Mouse (Mus musculus) neural tube, embryonic 12.5 days (tissue): ENCODE measurements around the gene Tmprss12. TPM values are rescaled to one million over a fixed set of nuclear protein-coding genes. Genes with fewer than 3 reads are reported as not detected.
"Not testable (repeated sequence)": the region's sequence is repeated elsewhere in the genome, so short reads cannot be mapped to it uniquely, and the experiment has no call there.

Experiments used
- ATAC-seq: fragments of 200-750 bp; cut with Nextera tagmentation; 2 replicates; pipeline ENCODE4 v1.8.0; 2017; ENCODE audit warnings: low read depth, mild to moderate bottlenecking, moderate TSS enrichment, moderate library complexity; ENCODE audit not compliant: low FRiP score
- H3K27ac ChIP-seq: fragments of 300-500 bp; sonication (generic); 2 replicates; pipeline ENCODE4 v1.5.1; 2016
- H3K27me3 ChIP-seq: fragments of 300-500 bp; sonication (generic); replicated peaks from 2 replicates; pipeline ENCODE4 v1.6.1; 2016; ENCODE audit warnings: mild to moderate bottlenecking
- H3K36me3 ChIP-seq: fragments of 300-500 bp; sonication (generic); 2 replicates; pipeline ENCODE4 v1.6.1; 2016; ENCODE audit warnings: mild to moderate bottlenecking
- H3K4me1 ChIP-seq: fragments of 300-500 bp; sonication (generic); 2 replicates; pipeline ENCODE4 v1.6.1; 2016
- H3K4me2 ChIP-seq: fragments of 300-500 bp; sonication (generic); replicated peaks from 2 replicates; pipeline ENCODE4 v1.6.1; 2016; ENCODE audit warnings: mild to moderate bottlenecking
- H3K4me3 ChIP-seq: fragments of 300-500 bp; sonication (generic); 2 replicates; pipeline ENCODE4 v1.5.1; 2016
- H3K9ac ChIP-seq: fragments of 300-500 bp; sonication (generic); 2 replicates; pipeline ENCODE4 v1.6.1; 2016; ENCODE audit warnings: mild to moderate bottlenecking
- H3K9me3 ChIP-seq: fragments of 300-500 bp; sonication (generic); 2 replicates; pipeline ENCODE4 v1.6.1; 2016; ENCODE audit warnings: mild to moderate bottlenecking
- WGBS: fragments of 180-500 bp; shearing (Covaris S2); methylation state at CpG from one replicate; pipeline ENCODE4 v1.1.7; 2016; 5-methylcytosine and 5-hydroxymethylcytosine counted together
- polyA plus RNA-seq: library from polyadenylated mRNA; unstranded; fragments of >200 nt; fragmentation: Nextera tagmentation; extraction: Ambion mirVana; gene quantifications from 2 replicates; pipeline ENCODE4 v1.2.1, GENCODE M21; 2016

The Tmprss12 gene
- polyA plus RNA-seq, 1 experiment from 2014 or later, result not detected

- H3K4me3 ChIP-seq, H3K9me3 ChIP-seq, H3K9ac ChIP-seq, H3K4me2 ChIP-seq, H3K27me3 ChIP-seq, ATAC-seq, H3K27ac ChIP-seq, H3K36me3 ChIP-seq, H3K4me1 ChIP-seq: not testable (repeated sequence)
These were observed 56.7 kb downstream of the Tmprss12 start for GRCm38 (mm10) chr15:100337328-100337727.

- 27% methylated on average over 10 of the region's 10 CpGs for WGBS
- not testable (repeated sequence) for H3K36me3 ChIP-seq, H3K27me3 ChIP-seq, H3K4me2 ChIP-seq, H3K9ac ChIP-seq, ATAC-seq, H3K9me3 ChIP-seq, H3K27ac ChIP-seq, H3K4me1 ChIP-seq, H3K4me3 ChIP-seq
These were observed 57.2 kb downstream of the Tmprss12 start for GRCm38 (mm10) chr15:100337847-100338246.

- WGBS, result 85% methylated on average over 5 of the region's 5 CpGs
These were observed 60.8 kb downstream of the Tmprss12 start for GRCm38 (mm10) chr15:100341314-100341980.

More at GRCm38 (mm10) chr15:100341314-100341980, 60.8 kb downstream of the Tmprss12 start:
- not testable (repeated sequence) for H3K9me3 ChIP-seq, H3K9ac ChIP-seq, H3K4me3 ChIP-seq, H3K36me3 ChIP-seq, H3K27ac ChIP-seq, H3K4me1 ChIP-seq, ATAC-seq, H3K4me2 ChIP-seq, H3K27me3 ChIP-seq

Other genes with a start within 250 kb of the Tmprss12 start
- 24.7 and 26.9 TPM in 2 replicates for gene Dip2b, start 242.2 kb upstream of the Tmprss12 start, polyA plus RNA-seq
- gene Atf1, start 53.0 kb upstream of the Tmprss12 start, polyA plus RNA-seq, result 26.0 and 27.0 TPM in 2 replicates
- 3.8 and 5.9 TPM in 2 replicates for gene Mettl7a1, start 23.3 kb downstream of the Tmprss12 start, polyA plus RNA-seq
- gene Mettl7a3, start 54.1 kb downstream of the Tmprss12 start, polyA plus RNA-seq, result 0.32 TPM in 2 replicates
- gene Methig1, start 72.3 kb downstream of the Tmprss12 start, polyA plus RNA-seq, result 0.97 and 1.1 TPM in 2 replicates
- gene Mettl7a2, start 72.4 kb downstream of the Tmprss12 start, polyA plus RNA-seq, result 0.14 TPM in 1 of 2 replicates, not detected in the other
- gene Higd1c, start 83.7 kb downstream of the Tmprss12 start, polyA plus RNA-seq, result 0.66 and 0.75 TPM in 2 replicates
- gene Gm5475, start 141.3 kb downstream of the Tmprss12 start, polyA plus RNA-seq, result 0.13 and 0.18 TPM in 2 replicates
- gene Slc11a2, start 144.2 kb downstream of the Tmprss12 start, polyA plus RNA-seq, result 23.9 and 27.1 TPM in 2 replicates
- gene Letmd1, start 188.2 kb downstream of the Tmprss12 start, polyA plus RNA-seq, result 48.5 and 50.6 TPM in 2 replicates
- gene Csrnp2, start 214.7 kb downstream of the Tmprss12 start, polyA plus RNA-seq, result 42.6 and 43.1 TPM in 2 replicates